Mouse (Mus musculus): ENCODE measurements around the gene Ube2s. TPM values are rescaled to one million over a fixed set of nuclear protein-coding genes. Genes with fewer than 3 reads are reported as not detected.
"Not testable (repeated sequence)": the region's sequence is repeated elsewhere in the genome, so short reads cannot be mapped to it uniquely, and the experiment has no call there.

Gene Ube2s
- polyA plus RNA-seq, 1 experiment from 2014 or later = 447 TPM

- Histone ChIP-seq H3K36me3 (peaks cover 35% of the 10 kb centered on the region), H3K27ac (peak overlapping the region; percentile 99), H3K4me1 (peaks cover 19% of the 10 kb centered on the region), H3K27me3 (ENCODE audit: insufficient read depth, poor library complexity, severe bottlenecking) (no peaks in the 10 kb centered on the region), H3K4me3 (peak overlapping the region; percentile 99), H3K9me3 (no peaks in the 10 kb centered on the region)
- WGBS = under 1% methylated on average over 36 of the region's 36 CpGs
- DNase-seq (ENCODE audit: low spot score) = peak; percentile 85
These were observed 518 bp downstream of the Ube2s start for GRCm38 (mm10) chr7:4811842-4812302.

- 36% methylated on average over 10 of the region's 10 CpGs for WGBS
- Histone ChIP-seq H3K27ac (peak overlapping the region; percentile 99), H3K4me1 (peaks cover 19% of the 10 kb centered on the region), H3K4me3 (peak overlapping the region; percentile 99), H3K36me3 (peaks cover 42% of the 10 kb centered on the region)
- not testable (repeated sequence) for H3K27me3 ChIP-seq (ENCODE audit: insufficient read depth, poor library complexity, severe bottlenecking); DNase-seq (ENCODE audit: low spot score); H3K9me3 ChIP-seq
These were observed 1.3 kb downstream of the Ube2s start for GRCm38 (mm10) chr7:4811131-4811530.

DNA sequence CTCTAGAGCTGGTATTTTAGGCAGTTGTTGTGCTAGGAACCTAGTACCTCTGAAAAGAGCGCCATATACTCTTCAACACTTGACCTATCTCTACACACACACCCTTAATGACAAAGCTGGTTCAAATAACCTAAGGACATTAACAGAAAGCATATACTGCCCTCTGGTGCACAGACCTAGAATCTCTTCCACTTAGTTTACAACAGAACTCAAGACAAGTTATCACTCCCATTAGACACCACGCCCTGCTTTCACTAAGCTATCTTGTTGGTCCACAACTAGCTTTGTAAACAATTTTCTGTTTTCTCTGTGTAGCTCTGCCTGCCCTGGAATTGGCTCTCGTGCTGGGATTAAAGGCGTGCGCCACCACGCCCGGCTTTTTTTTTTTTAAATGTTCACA, 5.7 kb downstream of the Ube2s start:
- Histone ChIP-seq H3K27ac (no peak overlapping the region), H3K4me1 (peaks cover 19% of the 10 kb centered on the region), H3K4me3 (no peak overlapping the region), H3K9me3 (no peaks in the 10 kb centered on the region), H3K27me3 (ENCODE audit: insufficient read depth, poor library complexity, severe bottlenecking) (no peaks in the 10 kb centered on the region), H3K36me3 (peaks cover 59% of the 10 kb centered on the region)
- WGBS = 85% methylated on average over 7 of the region's 7 CpGs
- no peak for DNase-seq (ENCODE audit: low spot score)

DNA sequence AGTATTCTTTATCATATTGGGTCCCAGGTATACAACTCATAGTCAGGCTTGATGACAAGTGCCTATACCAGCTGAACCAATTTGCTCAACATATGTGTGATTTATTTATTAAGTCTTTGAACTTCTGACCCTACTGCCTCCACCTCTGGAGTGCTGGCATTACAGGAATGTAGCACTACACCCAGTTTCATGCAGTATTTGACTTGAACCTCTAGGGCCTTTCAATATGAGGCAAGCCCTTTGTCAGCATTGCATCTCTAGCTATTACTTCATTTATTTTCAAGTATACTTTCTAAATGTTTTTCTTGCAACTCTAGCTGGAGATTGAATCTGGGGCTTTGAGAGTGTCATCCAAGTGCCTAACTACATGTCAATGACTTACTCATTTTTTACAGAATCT, 10.1 kb downstream of the Ube2s start:
- Histone ChIP-seq H3K36me3 (peaks cover 33% of the 10 kb centered on the region), H3K27ac (no peak overlapping the region), H3K4me3 (no peak overlapping the region), H3K27me3 (ENCODE audit: insufficient read depth, poor library complexity, severe bottlenecking) (no peaks in the 10 kb centered on the region), H3K9me3 (no peaks in the 10 kb centered on the region), H3K4me1 (no peaks in the 10 kb centered on the region)
- no peak for DNase-seq (ENCODE audit: low spot score)

DNA sequence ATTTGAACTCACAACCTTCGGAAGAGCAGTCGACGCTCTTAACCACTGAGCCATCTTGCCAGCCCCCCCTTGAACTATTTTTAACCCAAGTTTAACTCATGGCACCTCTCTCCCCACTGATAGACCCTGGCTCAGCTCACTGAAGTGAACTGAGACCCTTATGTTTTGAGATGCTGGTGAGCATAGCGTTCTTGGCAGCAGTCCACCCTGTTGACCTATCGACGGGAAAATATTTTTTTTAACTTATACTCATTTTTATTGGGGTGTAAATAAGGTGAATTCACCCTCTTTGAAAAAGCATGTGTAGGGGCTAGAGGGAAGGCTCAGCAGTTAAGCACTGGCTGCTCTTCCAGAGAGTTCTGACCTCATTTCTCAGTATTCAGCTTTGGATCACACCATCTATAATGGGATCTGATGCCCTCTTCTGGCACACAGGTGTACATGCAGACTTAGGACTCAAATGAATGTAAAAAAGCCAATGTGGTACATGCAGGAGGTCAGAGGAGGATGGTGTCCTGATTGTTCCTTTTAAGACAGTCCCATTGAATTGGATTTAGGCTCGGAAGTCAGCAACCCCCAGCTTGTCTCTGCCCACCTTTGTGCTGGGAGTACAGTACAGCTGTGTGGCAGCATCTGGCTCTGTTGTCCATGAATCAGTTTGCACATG, 16.5 kb downstream of the Ube2s start:
- no peak overlapping the region for H3K4me3 ChIP-seq
- no peak for DNase-seq (ENCODE audit: low spot score)
- 80% methylated on average over 7 of the region's 7 CpGs for WGBS
- H3K27me3 ChIP-seq (ENCODE audit: insufficient read depth, poor library complexity, severe bottlenecking) = no peaks in the 10 kb centered on the region
- H3K9me3 ChIP-seq = no peaks in the 10 kb centered on the region
- H3K36me3 ChIP-seq = peaks cover 43% of the 10 kb centered on the region
- H3K4me1 ChIP-seq = peaks cover 8% of the 10 kb centered on the region
- no peak overlapping the region for H3K27ac ChIP-seq

GRCm38 (mm10) chr7:4794631-4795168, 17.7 kb downstream of the Ube2s start:
- H3K36me3 ChIP-seq = peaks cover 43% of the 10 kb centered on the region
- no peak for DNase-seq (ENCODE audit: low spot score)
- H3K4me3 ChIP-seq = 0 out of 2 replicates have a peak overlapping the region, but pooled peaks have one; percentile 91
- peaks cover 8% of the 10 kb centered on the region for H3K4me1 ChIP-seq
- H3K27me3 ChIP-seq (ENCODE audit: insufficient read depth, poor library complexity, severe bottlenecking) = peaks cover 5% of the 10 kb centered on the region; the same call in 1 of the 2 replicates
- no peak overlapping the region for H3K27ac ChIP-seq
- 79% methylated on average over 3 of the region's 3 CpGs for WGBS
- no peaks in the 10 kb centered on the region for H3K9me3 ChIP-seq

GRCm38 (mm10) chr7:4793674-4794073, 18.7 kb downstream of the Ube2s start:
- peaks cover 9% of the 10 kb centered on the region; the same call in 1 of the 2 replicates for H3K27me3 ChIP-seq (ENCODE audit: insufficient read depth, poor library complexity, severe bottlenecking)
- peaks cover 15% of the 10 kb centered on the region for H3K4me1 ChIP-seq
- peak overlapping the region; percentile 91 for H3K4me3 ChIP-seq
- DNase-seq (ENCODE audit: low spot score) = no peak
- H3K36me3 ChIP-seq = peaks cover 43% of the 10 kb centered on the region
- 39% methylated on average over 4 of the region's 4 CpGs for WGBS
- H3K9me3 ChIP-seq = no peaks in the 10 kb centered on the region
- H3K27ac ChIP-seq = peak overlapping the region; percentile 98

- 1% methylated on average over 31 of the region's 31 CpGs for WGBS
- peak overlapping the region; percentile 91 for H3K4me3 ChIP-seq
- peaks cover 43% of the 10 kb centered on the region for H3K36me3 ChIP-seq
These were observed 19.1 kb downstream of the Ube2s start for GRCm38 (mm10) chr7:4793248-4793647.

DNA sequence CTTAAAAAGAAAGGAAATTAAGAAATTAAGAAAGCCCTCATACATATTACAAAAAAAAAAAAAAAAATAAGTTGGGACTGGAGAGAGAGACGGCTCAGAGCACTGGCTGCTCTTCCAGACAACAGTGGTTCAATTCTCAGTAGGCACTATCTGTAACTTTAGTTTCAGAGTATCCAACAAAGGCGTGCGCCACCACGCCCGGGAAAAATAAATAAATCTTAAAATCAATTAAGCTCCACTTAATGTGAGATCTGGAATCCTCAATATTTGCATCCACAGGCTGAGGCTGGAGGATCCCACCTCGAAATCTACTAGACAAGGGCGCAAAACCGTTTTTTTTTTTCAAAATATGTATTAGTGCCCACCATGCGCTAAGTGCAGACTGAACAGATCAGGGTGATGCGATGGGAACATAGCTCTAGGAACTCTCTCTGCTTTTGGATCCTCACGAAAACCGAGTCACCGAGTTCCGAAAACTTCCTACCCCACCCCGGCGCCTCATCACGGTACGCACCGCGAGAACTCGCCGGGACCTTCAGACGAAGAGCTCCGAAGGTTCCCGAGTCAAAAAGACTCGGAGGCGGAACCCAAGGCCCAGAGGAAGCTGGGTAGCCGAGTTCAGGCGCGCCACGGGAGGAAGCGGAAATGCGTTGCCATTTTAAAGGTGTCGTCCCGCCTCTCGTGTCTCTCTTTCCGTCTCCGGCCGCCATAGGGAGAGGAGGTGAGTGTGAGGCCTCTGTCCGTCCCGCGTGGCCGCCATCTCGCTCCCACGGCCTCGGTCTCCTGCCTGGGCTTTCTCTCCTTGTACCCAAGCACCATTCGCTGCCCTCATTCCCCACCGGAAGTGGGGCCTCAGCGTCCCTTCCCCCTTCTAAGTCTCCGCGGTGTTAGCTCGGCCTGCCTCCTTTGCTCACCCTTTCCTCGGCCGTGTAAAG, 19.8 kb downstream of the Ube2s start, which contains the start of gene Rpl28:
Gene Rpl28, plus strand, starts transcription at position 597 of the 935 bp plus-strand sequence.
- Histone ChIP-seq H3K27me3 (ENCODE audit: insufficient read depth, poor library complexity, severe bottlenecking) (peaks cover 11% of the 10 kb centered on the region; the same call in 1 of the 2 replicates), H3K4me1 (peaks cover 15% of the 10 kb centered on the region), H3K4me3 (peak within 1 kb of the TSS; percentile 91), H3K36me3 (peaks cover 40% of the 10 kb centered on the region), H3K9me3 (no peaks in the 10 kb centered on the region), H3K27ac (peak within 1 kb of the TSS; percentile 98)
- 2% methylated on average over 54 of the region's 54 CpGs for WGBS
- DNase-seq (ENCODE audit: low spot score) = peak; percentile 99

More at GRCm38 (mm10) chr7:4793248-4793647, 19.1 kb downstream of the Ube2s start:
- H3K27ac ChIP-seq = peak overlapping the region; percentile 98
- DNase-seq (ENCODE audit: low spot score); H3K9me3 ChIP-seq; H3K27me3 ChIP-seq (ENCODE audit: insufficient read depth, poor library complexity, severe bottlenecking): not testable (repeated sequence)
- H3K4me1 ChIP-seq = peaks cover 15% of the 10 kb centered on the region

DNA sequence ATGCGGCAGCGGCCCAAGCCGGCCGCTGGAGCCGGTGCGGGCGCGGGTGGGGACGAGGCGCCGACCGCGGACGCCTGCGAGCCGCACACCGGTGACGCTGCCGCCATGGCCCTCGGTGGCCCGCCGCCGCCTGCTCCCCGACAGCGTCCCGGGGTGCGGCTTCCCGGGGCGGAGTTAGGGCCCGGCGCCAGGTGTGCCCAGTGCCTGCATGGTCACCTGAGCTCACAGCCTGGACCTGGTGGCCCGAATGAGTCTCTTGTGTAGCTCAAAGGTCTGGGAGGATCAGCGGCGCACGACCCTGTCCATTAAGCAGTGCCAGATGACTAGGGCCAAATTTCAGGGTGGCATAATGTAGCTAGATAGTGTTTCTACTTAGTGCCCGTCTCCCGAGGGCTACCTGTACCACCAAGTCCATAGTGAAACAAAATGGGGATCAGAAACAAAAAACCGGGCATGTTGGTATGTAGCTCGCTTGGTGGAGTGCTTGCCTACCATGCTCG, 22.9 kb downstream of the Ube2s start, which contains the start of gene Tmem238:
Gene Tmem238, minus strand, starts transcription at position 221 of the 500 bp plus-strand sequence.
- peak within 1 kb of the TSS; percentile 92 for H3K27ac ChIP-seq
- WGBS = 9% methylated on average over 40 of the region's 40 CpGs
- peaks cover 15% of the 10 kb centered on the region for H3K4me1 ChIP-seq
- H3K36me3 ChIP-seq = peaks cover 11% of the 10 kb centered on the region
- DNase-seq (ENCODE audit: low spot score) = no peak
- peaks cover 11% of the 10 kb centered on the region; the same call in 1 of the 2 replicates for H3K27me3 ChIP-seq (ENCODE audit: insufficient read depth, poor library complexity, severe bottlenecking)
- peak within 1 kb of the TSS; percentile 72 for H3K4me3 ChIP-seq
- H3K9me3 ChIP-seq = no peaks in the 10 kb centered on the region

- WGBS = 2% methylated on average over 64 of the region's 64 CpGs
- H3K9me3 ChIP-seq = no peaks in the 10 kb centered on the region
- H3K4me1 ChIP-seq = peaks cover 8% of the 10 kb centered on the region
- peaks cover 13% of the 10 kb centered on the region; the same call in 1 of the 2 replicates for H3K27me3 ChIP-seq (ENCODE audit: insufficient read depth, poor library complexity, severe bottlenecking)
- DNase-seq (ENCODE audit: low spot score) = peak; percentile 90
- H3K27ac ChIP-seq = peak overlapping the region; percentile 92
- peaks cover 4% of the 10 kb centered on the region for H3K36me3 ChIP-seq
- peak overlapping the region; percentile 72 for H3K4me3 ChIP-seq
These were observed 23.6 kb downstream of the Ube2s start for GRCm38 (mm10) chr7:4788499-4789435.

Measured in heart, embryonic 10.5 days (tissue).